Mouse (Mus musculus) kidney, adult 8-10 months (tissue): ENCODE results near the gene Pik3ca.

Source experiments
- DNase-seq, 2 experiments: peaks; one replicate each; pipeline ENCODE4 v3.0.0; 2022

The Pik3ca gene

DNA sequence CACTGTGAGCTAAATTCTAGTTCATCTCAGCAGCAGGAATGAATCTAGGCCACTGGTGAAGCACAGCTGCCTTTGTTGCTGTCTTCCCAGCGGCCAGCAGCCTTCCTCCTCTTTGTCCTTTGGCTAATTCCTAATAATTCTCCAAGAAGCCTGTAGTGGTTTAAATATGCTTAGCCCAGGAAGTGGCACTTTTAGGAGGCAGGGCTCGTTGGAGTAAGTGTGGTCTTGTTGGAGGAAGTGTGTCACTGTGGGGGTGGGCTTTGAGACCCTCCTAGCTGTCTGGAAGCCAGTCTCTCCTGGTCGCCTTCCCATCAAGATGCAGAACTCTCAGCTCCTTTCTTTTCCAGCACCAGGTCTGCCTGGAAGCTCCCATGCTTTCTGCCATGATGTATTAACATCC lies 108.4 kb downstream of the Pik3ca start:
- DNase-seq: no peak

DNA sequence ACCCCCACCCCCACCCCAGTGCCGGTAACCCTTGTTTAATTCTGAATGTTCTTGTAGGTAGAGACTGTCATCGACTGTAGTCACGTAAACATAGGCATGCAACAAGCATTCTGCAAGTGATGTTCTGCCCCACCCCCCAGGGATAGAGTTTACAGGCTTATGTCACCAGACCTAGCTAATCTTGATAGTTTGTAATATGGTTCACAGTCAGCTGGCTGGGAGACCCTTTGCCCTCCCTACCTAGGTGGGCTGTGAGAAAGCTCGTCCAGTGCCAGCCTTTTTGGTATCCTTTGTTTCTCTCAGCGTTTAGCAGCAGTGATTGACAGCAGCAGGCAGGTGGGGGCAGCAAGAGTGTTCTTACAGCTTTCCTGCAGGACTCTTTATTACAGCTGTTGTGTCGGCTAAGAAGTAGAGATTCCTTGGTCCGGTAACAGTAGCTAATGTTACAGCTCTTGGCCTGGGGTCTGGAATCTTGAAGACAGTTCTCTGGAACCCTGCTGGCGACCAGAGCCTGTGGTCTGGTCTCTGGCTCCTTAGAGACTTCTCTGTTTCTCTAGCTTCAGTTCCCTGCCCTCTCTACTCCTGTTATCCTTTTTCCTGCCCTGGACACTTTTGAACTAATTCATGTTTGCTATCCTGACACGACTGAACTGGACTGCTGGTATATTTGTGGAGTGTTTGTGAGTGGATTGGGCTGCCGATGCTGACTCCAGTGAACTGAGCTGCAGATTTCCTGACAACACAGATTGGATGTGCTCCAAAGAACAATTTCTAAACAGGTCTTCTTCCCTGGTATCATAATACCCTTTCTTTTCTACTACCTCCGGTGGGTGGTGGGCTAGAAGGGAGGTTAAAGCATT lies 109.1 kb downstream of the Pik3ca start:
- no peak for DNase-seq

GRCm38 (mm10) chr3:32508666-32509324 lies 111.3 kb downstream of the Pik3ca start:
- DNase-seq: peak; percentile 62 to 72

- DNase-seq: no peak
Measured at GRCm38 (mm10) chr3:32509496-32510374, 112.3 kb downstream of the Pik3ca start, which contains the start of gene Zfp639. Zfp639 (plus strand) TSS chr3:32510259.

DNA sequence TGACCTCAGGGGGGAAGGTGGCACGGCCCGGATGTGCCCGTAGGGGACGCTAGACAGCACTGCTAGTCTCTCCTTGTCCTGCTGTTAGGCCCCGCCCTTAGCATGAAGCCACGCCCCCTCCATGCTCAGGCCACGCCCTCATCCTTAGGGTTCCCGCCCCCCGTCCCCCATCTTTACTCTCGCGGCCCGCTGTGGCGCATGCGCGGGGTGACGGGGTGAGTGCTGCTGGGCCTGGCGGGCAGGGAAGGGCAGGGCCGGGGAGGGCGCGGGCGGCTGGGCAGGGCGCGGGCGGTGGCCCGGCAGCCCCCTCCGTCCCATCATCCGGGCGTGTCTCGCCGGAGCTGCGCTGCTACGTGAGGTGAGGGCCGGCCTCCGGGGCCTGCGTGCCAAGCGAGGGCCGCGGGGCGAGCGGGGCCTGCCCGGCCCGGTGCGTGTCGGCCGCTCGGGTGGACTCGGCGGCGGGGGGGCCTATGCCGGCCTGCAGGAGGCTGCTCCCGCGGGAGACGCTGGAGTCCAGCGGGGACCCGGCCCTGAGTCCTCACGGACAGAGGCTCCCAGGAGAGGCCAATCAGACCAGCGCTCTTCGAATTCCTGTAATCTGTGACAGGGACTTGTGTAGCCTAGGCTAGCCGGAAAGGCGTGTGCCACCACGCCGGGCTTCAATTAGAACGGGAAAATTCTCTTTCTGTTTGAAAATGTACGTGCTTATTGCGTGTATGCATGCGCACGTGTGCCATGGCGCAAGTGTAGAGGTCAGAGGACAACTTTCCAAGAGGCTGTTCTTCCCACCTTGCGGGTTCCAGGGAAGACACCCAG lies 113.1 kb downstream of the Pik3ca start:
- DNase-seq: peak; percentile 95 to 97

DNA sequence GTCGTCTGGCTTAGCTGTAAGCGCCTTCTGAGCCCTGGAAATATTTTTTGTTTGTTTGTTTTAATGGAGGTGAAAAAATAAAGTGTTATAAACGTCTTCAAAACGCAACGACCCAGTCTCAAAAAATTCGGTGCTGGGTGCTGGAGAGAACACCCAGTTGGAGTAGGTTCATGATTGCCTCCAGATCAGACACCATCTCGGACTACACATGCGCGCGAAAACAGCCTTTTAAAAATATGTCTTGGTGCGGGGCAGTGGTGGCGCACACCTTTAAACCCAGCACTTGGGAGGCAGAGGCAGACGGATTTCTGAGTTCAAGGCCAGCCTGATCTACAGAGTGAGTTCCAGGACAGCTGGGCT lies 113.7 kb downstream of the Pik3ca start:
- DNase-seq: no peak

DNA sequence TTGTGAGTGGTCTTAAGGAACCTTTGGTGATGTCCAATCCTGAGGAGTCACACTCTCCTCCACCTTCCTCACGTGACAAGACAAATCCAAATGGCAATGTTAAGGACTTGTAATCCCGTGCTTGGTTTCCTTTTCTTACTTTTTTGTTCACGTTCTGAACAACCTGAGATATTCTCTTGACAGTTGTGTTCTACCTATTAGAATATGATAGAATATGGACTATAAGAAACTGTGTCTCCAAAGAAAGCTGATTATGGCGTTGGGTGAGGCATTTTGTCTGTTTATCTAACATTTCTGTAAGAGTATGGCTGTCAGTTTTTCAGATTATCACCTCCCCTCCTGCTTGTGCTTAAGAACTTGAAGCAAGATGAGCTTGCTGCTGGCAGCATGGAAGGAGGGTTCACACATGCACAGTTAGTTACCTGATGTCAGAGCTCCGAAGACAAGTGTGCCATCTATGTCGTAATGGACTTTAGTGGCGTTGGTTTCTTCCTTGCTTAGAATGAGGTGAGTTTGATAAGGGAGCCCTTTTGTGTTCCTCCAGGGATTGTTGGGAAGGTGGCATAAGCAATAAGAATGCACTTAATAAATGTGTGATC lies 115.3 kb downstream of the Pik3ca start:
- DNase-seq: no peak

- DNase-seq: no peak
Measured at GRCm38 (mm10) chr3:32513528-32513927, 116.1 kb downstream of the Pik3ca start.
